Mouse (Mus musculus) CD4-positive helper T cell, adult 2 months (primary cell): ENCODE data around the gene Plau.

Experiments
- DNase-seq: peaks from one replicate; pipeline ENCODE4 v3.0.0-alpha.2; 2012; ENCODE audit warnings: low read depth, missing footprints, low spot score

The Plau gene

DNA sequence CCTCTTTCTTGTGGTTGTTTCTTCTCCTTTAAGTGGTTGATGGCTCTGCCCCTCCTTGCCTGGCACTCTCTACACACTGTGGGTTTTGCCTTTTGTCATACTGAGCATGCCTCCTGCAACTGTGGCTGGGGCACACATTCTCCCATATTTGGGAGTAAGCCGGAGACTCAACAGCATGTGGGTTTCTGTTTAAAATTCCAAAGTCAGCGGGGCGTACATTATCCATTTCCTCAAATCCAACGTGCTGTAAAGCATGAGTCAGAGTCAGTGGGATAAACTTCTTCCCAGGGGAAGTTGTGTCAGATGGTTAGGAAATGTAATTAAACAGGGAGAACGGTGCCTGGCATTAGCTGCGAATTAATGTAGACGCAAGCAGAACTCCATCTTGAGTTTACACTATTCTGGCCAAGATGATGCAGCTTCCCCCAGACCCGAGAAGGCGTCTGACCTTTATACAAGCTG is 55.5 kb downstream of the Plau start:
- no peak for DNase-seq
